Mouse (Mus musculus): ENCODE results near the gene Clca3b.
A peak's percentile ranks its signal among the peaks of the same experiment; 100 is the strongest.
"Not testable (repeated sequence)": the region's sequence is repeated elsewhere in the genome, so short reads cannot be mapped to it uniquely, and the experiment has no call there.

Clca3b gene

GRCm38 (mm10) chr3:144849014-144849556 is at the start of gene Clca3b:
Gene Clca3b, minus strand, starts transcription at chr3:144849357.
- DNase-seq (ENCODE audit: low spot score in 2 of 2), result not testable (repeated sequence)

- DNase-seq (ENCODE audit: low spot score in 2 of 2), result no peak
Observed at GRCm38 (mm10) chr3:144897042-144897678, 48.0 kb upstream of the Clca3b start.

GRCm38 (mm10) chr3:144890246-144890758 is 41.1 kb upstream of the Clca3b start:
- DNase-seq (ENCODE audit: low spot score in 2 of 2), result no peak

GRCm38 (mm10) chr3:144886957-144887356 is 37.8 kb upstream of the Clca3b start:
- no peak for DNase-seq (ENCODE audit: low spot score in 2 of 2)

- not testable (repeated sequence) for DNase-seq (ENCODE audit: low spot score in 2 of 2)
Observed at GRCm38 (mm10) chr3:144872012-144872411, 22.9 kb upstream of the Clca3b start.

GRCm38 (mm10) chr3:144849584-144849983 is 427 bp upstream of the Clca3b start:
- DNase-seq (ENCODE audit: low spot score in 2 of 2), result no peak

- no peak for DNase-seq (ENCODE audit: low spot score in 2 of 2)
Observed at GRCm38 (mm10) chr3:144827257-144827656, 21.9 kb downstream of the Clca3b start.

- peak; percentile 92 to 93 for DNase-seq (ENCODE audit: low spot score in 2 of 2)
Observed at GRCm38 (mm10) chr3:144825151-144825550, 24.0 kb downstream of the Clca3b start.

GRCm38 (mm10) chr3:144823331-144823730 is 25.8 kb downstream of the Clca3b start:
- DNase-seq (ENCODE audit: low spot score in 2 of 2), result no peak

GRCm38 (mm10) chr3:144820632-144821031 is 28.5 kb downstream of the Clca3b start:
- DNase-seq (ENCODE audit: low spot score in 2 of 2), result no peak

GRCm38 (mm10) chr3:144819219-144819618 is 29.9 kb downstream of the Clca3b start, which contains the start of gene Clca3a2:
Gene Clca3a2, minus strand, starts transcription at chr3:144819494.
- not testable (repeated sequence) for DNase-seq (ENCODE audit: low spot score in 2 of 2)

- DNase-seq (ENCODE audit: low spot score in 2 of 2), result not testable (repeated sequence)
Observed at GRCm38 (mm10) chr3:144813336-144813735, 35.8 kb downstream of the Clca3b start.

- no peak for DNase-seq (ENCODE audit: low spot score in 2 of 2)
Observed at GRCm38 (mm10) chr3:144811821-144812220, 37.3 kb downstream of the Clca3b start.

- not testable (repeated sequence) for DNase-seq (ENCODE audit: low spot score in 2 of 2)
Observed at GRCm38 (mm10) chr3:144808153-144808925, 40.8 kb downstream of the Clca3b start.

- not testable (repeated sequence) for DNase-seq (ENCODE audit: low spot score in 2 of 2)
Observed at GRCm38 (mm10) chr3:144806626-144807025, 42.5 kb downstream of the Clca3b start.

GRCm38 (mm10) chr3:144801861-144802260 is 47.3 kb downstream of the Clca3b start:
- DNase-seq (ENCODE audit: low spot score in 2 of 2), result peak; percentile 23 to 34

- DNase-seq (ENCODE audit: low spot score in 2 of 2), result no peak
Observed at GRCm38 (mm10) chr3:144785181-144786148, 63.7 kb downstream of the Clca3b start.
